Mouse (Mus musculus) ES-Bruce4 (cell line): ENCODE data around the gene Csf1.

Experiments
- CTCF ChIP-seq: IDR thresholded peaks from one replicate; pipeline ENCODE4 v1.8.1; 2011; ENCODE audit warnings: low read depth, low read length
- EP300 ChIP-seq: IDR thresholded peaks from 2 replicates; pipeline ENCODE4 v1.6.1; 2011; ENCODE audit warnings: low read depth, low read length; ENCODE audit not compliant: insufficient read depth
- POLR2A ChIP-seq: IDR thresholded peaks from one replicate; pipeline ENCODE4 v1.8.1; 2011; ENCODE audit warnings: low read length; ENCODE audit not compliant: insufficient read depth

- TF ChIP-seq CTCF (no peak), POLR2A (no peak), EP300 (no peak)
These were observed 2.1 kb downstream of the Csf1 start for GRCm38 (mm10) chr3:107758176-107758575.
